Mouse (Mus musculus) Patski (cell line): ENCODE measurements at regions not wholly inside any gene's neighbourhood (a gene's known extent, or its start where the extent isn't known, plus 50 kb on each side); places are given as distances from the start of the nearest gene placed in this dataset.
A peak's percentile ranks its signal among the peaks of the same experiment; 100 is the strongest.

ENCODE experiments used
- ATAC-seq: fragments of 100-300 bp; one replicate; pipeline ENCODE4 v1.8.0; 2021
- CTCF ChIA-PET: fragments of 350-600 bp; sonication (Branson Sonifier 250); formaldehyde crosslinking; loops from one replicate; lab custom pipeline; 2022; ENCODE audit warnings: inconsistent platforms; lab: Charles Lee
- POLR2A ChIA-PET: fragments of 350-600 bp; sonication (Branson Sonifier 250); formaldehyde crosslinking; loops from one replicate; lab custom pipeline; 2022; ENCODE audit warnings: antibody characterized with exemption, inconsistent platforms; lab: Charles Lee
- DNase-seq: peaks from one replicate; pipeline ENCODE4 v3.0.0-alpha.2; 2011; ENCODE audit warnings: low read depth, low spot score
- H3K27me3 ChIP-seq: fragments of 371-371 bp; one replicate; pipeline ENCODE4 v1.5.1; 2021
- CTCF ChIP-seq: fragments of 100-300 bp; IDR thresholded peaks from one replicate; pipeline ENCODE4 v1.5.1; 2021
- in situ Hi-C: fragments of 300-500 bp; cut with MboI; formaldehyde crosslinking; loops from 3 replicates; pipeline ENCODE4 v1.11.1; 2018; ENCODE audit warnings: low pct_unique_long_range_greater_than_20kb, mixed read lengths

DNA sequence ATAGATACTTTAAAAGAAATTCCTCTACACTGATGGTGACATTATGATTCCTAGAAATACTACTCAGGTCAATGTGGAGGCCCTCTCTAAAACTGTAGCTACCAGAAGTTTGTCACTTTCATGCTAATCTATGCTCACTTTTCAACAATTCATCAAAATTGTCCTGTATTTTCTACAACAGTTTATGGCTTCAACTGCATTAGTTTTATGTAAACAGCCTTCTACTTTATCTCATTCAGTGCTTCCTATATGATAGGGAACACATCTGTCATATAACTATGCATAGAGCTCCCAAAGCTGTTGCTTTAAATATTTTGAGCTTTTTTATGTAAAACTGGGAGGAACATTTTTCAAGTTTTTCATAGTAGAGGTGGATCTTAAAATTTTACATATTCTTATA lies 338.7 kb upstream of the Dph6 start:
- ChIA-PET POLR2A (no interaction called here), CTCF (interaction anchor here (1.1 kb wide), 1 partner anchor 104 kb away, joined by 3 read pairs; no protein-coding TSS in a partner anchor)
- no peaks in the 10 kb centered on the region for H3K27me3 ChIP-seq
- DNase-seq (no peak), ATAC-seq (no peak)
- no peak for TF ChIP-seq CTCF
- in situ Hi-C loops = no loop called here

DNA sequence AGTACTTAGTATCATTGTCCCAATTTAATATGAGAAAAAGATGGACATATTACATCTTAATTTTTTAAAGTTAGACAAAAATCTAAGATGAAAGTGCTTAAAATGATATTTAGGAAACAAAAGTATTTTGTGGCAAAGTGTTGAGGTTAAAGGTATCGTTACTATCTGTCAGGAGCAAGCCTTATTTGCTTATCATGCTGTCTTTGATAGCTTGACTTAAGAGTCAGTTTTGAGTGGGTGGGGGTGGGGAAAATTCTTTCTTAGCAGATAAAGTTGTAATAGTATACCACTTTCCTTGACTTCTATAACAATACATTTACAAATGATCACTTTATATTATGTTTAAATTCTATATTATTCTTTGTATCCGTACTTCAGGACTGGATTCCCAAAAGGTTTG lies 339.1 kb upstream of the Dph6 start:
- ATAC-seq (no peak), DNase-seq (no peak)
- in situ Hi-C loops = no loop called here
- TF ChIP-seq CTCF = no peak
- ChIA-PET POLR2A (interaction anchor here (0.6 kb wide), 1 partner anchor 731 kb away, joined by 3 read pairs; no protein-coding TSS in a partner anchor), CTCF (interaction anchor here (1.1 kb wide), 1 partner anchor 105 kb away, joined by 3 read pairs; no protein-coding TSS in a partner anchor)
- H3K27me3 ChIP-seq = no peaks in the 10 kb centered on the region

DNA sequence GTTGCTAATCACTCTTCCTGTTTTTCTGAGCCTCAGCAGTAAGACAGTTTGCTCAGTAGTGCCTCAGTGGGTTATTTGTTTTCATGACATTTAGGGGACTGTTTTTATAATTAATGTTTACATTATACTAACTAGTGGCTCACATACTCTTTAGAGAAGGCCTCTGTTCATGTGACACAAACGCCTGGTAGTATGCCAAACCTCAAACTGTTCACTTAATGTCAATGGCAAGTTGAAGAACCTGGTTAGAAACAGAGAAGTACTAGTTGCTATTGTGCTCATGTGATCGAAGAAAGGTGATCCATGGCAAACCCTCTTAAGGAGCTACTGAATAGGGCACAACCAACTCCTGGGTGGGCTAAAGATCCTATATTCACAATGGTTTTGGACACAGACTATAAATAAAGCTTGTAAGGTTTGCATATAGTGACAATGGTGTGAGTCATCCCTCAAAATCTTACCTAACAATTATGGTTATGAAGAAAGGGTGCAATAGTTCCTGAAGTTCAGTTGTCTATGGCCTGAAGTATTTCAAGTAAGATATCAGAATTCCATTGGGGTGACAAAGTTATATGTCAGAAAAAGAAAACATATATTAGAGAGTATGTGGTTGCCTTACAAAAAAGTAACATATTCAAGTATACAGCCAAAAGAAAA lies 340.1 kb upstream of the Dph6 start:
- DNase-seq (no peak), ATAC-seq (no peak)
- ChIA-PET POLR2A (no interaction called here), CTCF (no interaction called here)
- no peak for TF ChIP-seq CTCF
- in situ Hi-C loops = no loop called here
- no peaks in the 10 kb centered on the region for H3K27me3 ChIP-seq

DNA sequence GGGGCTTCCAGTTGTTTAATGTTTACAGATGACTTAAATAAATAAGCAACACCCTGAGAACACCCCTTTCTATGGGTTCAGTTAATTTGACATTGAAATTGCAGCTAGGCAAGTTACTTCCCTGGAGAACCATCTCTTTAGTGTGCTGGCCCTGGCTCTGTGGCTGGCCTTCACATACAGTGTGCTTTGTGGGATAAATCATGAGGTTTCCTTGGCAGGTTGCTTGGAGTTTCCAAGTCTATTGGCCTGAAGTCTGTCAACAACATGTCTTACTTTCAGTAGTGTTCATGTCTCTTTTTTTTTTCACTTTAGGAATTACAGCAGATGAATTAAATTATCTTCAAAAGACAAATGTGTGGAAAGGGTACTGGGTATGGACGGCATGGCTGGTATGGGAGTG lies 359.2 kb upstream of the Dph6 start:
- no peak for TF ChIP-seq CTCF
- H3K27me3 ChIP-seq = no peaks in the 10 kb centered on the region
- no peak for ATAC-seq
- ChIA-PET POLR2A (no interaction called here), CTCF (no interaction called here)
- no peak for DNase-seq
- in situ Hi-C loops = no loop called here

DNA sequence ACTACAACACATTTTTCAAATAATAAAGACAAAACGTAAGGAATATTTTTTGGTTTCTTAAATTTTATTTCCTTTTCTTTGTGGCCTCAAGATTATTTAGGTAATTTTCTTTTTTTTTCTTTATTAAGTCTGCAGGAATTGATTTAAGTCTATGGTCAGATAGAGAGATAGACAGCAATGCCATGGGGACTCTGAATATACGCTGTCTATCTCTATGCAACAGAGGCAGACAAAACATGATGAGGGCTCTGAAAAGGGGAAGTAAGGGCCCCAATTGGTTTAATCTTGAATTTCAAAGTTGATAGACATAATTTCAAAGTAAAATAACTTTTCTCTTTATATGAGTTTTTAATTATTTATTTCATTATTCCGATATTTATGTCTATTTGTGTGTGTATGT lies 372.0 kb upstream of the Dph6 start:
- H3K27me3 ChIP-seq = peaks cover 16% of the 10 kb centered on the region
- DNase-seq = no peak
- TF ChIP-seq CTCF = no peak
- no peak for ATAC-seq
- in situ Hi-C loops = no loop called here
- ChIA-PET POLR2A (no interaction called here), CTCF (no interaction called here)

DNA sequence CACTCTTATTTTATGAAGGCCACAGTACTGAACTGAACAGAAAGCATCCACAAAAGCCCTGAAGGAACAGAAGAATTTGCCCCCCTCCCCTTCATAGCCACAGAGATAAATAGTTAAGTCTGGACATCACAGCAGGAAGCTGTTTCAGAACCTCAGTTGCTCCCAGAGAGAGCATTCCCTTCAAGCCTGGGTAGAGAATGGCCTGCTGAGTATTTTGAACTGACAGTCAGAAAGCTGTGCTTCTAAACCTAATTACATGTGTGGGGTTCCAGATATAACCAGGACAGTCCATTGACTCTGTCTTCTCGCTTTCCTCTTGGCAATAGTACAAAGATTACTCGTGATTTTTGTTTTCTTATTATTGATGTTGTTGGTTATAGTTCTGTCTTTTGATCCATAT lies 376.4 kb upstream of the Dph6 start:
- in situ Hi-C loops = no loop called here
- TF ChIP-seq CTCF = no peak
- CTCF ChIA-PET = no interaction called here
- no peak for DNase-seq
- ATAC-seq = no peak
- peaks cover 13% of the 10 kb centered on the region for H3K27me3 ChIP-seq
- POLR2A ChIA-PET = no interaction called here

DNA sequence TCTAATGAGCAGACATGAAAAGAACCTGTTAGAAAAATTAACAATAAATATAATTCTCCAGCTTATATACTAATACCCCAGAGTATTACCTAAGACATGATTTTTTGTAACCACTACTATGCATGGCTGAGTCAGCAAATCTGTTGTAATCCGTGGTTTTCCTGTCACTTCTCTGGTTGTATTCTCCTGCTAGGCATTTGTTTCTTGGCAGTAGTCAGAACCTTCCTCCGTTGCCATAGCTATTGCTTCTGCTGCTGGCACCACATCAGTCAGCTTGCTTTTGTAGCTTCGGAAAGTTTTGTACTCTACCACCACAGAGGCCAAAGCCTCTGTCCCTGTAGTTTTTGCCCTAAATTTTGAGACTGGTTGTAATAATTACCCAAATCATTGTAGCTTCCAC lies 381.4 kb upstream of the Dph6 start:
- POLR2A ChIA-PET = no interaction called here
- CTCF ChIA-PET = interaction anchor here (1.0 kb wide), 1 partner anchor 183 kb away, joined by 3 read pairs; no protein-coding TSS in a partner anchor
- peaks cover 4% of the 10 kb centered on the region for H3K27me3 ChIP-seq
- in situ Hi-C loops = no loop called here
- peak; percentile 35 for ATAC-seq
- no peak for TF ChIP-seq CTCF
- DNase-seq = peak; percentile 38

DNA sequence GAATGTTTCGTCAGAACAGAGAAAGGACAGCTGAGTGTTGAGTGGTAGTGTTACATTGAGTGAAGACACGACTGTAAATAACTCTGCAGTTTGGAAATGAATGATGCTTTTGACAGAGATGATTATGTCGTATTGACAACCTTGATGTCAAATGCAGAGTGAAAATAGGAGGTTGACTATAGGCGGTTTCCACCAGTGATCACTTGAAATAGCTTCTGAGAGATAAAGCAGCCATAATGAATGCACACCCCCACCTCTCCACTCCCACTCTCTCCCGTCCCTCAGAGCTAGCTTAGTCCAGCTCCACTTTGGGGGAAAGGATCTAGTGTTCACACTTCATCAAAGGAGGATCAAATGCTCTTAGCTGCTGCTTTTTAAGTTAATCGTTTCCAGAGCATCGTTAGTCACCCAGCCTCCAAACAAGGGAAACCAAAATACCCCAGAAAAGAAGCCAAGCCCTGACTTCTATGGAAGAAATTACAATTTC lies 387.6 kb upstream of the Dph6 start:
- no peak for TF ChIP-seq CTCF
- ChIA-PET CTCF (no interaction called here), POLR2A (no interaction called here)
- H3K27me3 ChIP-seq = peaks cover 5% of the 10 kb centered on the region
- no peak for ATAC-seq
- in situ Hi-C loops = no loop called here
- no peak for DNase-seq

DNA sequence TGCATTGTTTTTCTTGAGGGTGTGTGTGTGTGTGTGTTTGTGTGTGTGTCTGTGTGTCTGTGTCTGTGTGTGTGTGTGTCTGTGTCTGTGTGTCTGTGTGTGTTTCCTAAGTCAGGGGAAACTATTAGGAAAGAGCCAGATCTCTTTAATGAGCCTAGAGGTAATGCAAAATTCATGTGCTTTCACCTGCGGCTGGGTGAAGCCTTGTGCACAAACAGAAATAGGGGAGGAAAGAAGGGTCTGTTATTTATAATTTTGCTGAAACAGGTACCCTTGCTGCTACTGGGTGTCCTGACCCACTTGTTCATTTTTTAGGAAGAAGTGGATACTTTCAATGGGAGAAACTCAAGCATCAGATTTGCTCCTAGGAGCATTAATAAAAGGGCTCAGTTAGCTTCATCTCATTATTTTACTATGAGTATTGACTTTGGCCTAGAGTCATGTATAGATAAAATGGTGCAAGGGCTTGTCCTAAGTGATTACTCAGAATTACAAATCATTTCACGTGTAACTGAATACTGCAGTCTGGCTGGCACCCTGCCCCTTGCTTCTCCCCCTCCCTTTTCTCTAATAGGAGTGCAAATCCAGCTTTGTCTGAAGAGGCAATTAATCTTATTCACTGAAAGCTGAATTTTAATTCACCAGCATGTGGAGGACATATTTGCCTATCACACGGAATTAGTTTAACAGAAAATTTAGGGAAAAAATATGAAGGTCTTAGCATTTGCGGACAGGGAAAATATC lies 401.7 kb upstream of the Dph6 start:
- no peak for TF ChIP-seq CTCF
- ChIA-PET CTCF (no interaction called here), POLR2A (no interaction called here)
- peaks cover 6% of the 10 kb centered on the region for H3K27me3 ChIP-seq
- DNase-seq (no peak), ATAC-seq (no peak)
- in situ Hi-C loops = no loop called here

DNA sequence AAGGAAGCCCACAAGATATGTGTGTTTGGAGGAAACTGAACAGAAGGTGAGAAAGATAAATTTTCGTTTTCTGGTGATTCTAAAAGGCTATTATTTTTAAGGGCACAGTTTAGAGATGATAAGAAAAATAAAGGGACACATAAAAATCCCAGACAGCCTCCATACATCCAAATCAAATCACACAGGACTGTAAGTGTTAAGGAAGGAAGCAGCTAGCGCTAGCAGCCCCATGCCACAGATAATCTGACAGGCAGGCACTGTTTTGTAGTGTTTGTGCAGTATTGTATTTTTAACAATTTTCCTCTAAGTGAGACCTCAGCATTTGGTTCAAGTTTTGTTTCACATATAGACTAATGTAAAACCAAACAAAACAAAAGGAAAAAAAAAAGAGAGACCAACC lies 402.4 kb upstream of the Dph6 start:
- ChIA-PET POLR2A (no interaction called here), CTCF (no interaction called here)
- H3K27me3 ChIP-seq = peaks cover 6% of the 10 kb centered on the region
- ATAC-seq (no peak), DNase-seq (no peak)
- no peak for TF ChIP-seq CTCF
- in situ Hi-C loops = no loop called here

DNA sequence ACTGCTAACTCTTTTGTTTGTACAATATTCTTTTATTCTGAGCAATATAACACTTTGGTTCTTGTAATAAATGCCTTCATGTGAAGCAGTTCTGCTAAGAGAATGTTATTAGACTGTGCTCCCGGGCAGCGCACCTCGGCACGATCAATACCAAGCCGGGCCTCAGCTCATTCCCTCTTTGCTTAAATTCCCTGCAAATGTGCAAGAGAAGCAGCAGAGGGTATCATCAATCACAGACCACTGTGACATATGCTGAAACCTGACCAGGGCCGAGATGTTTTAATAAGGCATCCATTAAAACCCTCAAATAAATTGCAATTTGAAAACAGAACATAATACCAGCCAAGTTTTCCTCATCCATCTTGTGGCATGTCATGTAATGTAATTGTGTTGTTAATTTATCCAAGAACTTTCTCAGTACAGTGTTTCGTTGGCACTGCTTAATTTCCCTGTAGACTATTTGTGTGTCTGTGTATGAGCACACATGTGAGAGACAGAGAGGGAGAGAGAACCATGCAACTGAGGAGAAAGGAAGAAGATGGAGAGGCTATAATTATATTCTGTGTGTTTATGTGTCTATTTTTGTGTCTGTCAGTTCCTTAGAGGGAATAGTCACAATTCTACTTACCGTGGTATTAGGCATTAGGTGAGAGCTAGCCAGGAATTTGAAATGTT lies 412.9 kb upstream of the Dph6 start:
- in situ Hi-C loops = no loop called here
- POLR2A ChIA-PET = no interaction called here
- CTCF ChIA-PET = no interaction called here
- ATAC-seq = no peak
- no peak for TF ChIP-seq CTCF
- no peak for DNase-seq
- H3K27me3 ChIP-seq = peaks cover 8% of the 10 kb centered on the region
